Mouse (Mus musculus): ENCODE measurements around the gene Kcne4.

Gene Kcne4

GRCm38 (mm10) chr1:78859573-78859972 lies 43.0 kb downstream of the Kcne4 start:
- DNase-seq (ENCODE audit: low read depth, low spot score), result no peak

DNA sequence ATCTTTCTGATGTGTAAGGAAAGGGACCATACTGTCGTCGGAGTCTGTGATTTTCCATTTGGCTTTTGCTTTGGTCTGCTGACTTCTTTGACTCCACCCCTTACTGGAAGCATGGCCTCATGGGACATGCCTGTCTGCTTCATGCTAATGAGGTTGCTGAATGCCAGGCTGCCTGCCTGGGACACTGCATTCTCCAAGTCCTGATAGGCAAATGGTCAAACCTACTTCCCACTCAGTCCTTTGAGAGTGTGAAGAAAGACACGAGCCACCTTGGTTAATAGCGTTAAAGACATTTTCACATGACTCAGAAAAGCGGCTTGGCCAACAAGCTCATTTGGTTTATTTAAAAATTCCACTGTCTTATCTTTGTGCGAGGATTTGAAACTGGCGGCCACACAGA lies 43.5 kb downstream of the Kcne4 start:
- DNase-seq (ENCODE audit: low read depth, low spot score), result peak; percentile 38

DNA sequence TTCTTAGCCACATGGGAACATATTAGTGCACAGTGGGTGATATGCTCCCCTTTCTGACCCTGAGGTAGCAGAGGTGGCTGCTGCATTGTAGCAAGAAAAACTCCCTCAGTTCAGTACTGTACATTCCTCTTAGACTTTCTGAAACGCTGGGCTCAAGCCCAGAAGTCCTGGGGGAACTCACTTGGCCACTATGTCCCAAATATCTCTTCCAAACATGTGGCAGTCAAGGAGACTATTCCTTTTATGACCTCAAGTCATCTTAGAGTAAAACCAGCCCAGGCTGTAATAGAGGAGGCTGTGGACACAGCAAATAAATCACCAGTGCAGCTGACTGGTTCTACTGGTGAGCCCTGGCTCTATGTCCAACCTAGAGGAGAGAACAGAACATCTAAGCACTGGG lies 45.7 kb downstream of the Kcne4 start:
- peak; percentile 62 for DNase-seq (ENCODE audit: low read depth, low spot score)

- DNase-seq (ENCODE audit: low read depth, low spot score), result peak; percentile 42
Measured at GRCm38 (mm10) chr1:78863833-78864232, 47.3 kb downstream of the Kcne4 start.

- DNase-seq (ENCODE audit: low read depth, low spot score), result peak; percentile 66
Measured at GRCm38 (mm10) chr1:78864351-78864750, 47.8 kb downstream of the Kcne4 start.

DNA sequence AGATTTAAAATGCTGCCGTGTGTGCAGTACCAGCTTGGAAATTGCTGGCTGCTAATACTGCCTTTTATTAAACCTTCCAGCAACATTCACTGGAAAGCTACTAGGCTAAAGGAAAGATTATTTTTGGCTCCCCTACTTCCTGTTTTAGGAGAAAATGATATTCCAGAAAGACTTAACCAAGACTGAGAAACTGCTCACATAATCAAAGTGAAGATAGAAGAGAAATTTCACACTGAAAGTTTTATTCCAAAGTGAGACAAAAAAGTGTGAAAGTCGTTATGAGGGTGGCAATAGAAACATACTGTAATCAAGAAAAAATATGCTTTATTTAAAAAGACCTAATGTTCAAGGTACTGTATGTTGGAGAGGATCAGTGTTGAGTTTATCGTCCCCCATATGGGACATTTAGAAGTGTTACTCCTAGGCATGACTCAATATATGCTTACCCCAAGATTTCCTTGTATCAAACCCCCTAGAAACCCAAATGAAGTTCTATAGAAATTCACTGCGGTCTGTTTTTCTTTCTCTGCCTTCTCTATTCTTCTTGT lies 48.3 kb downstream of the Kcne4 start:
- no peak for DNase-seq (ENCODE audit: low read depth, low spot score)

- DNase-seq (ENCODE audit: low read depth, low spot score), result no peak
Measured at GRCm38 (mm10) chr1:78865991-78866390, 49.4 kb downstream of the Kcne4 start.

- DNase-seq (ENCODE audit: low read depth, low spot score), result no peak
Measured at GRCm38 (mm10) chr1:78866455-78866854, 49.9 kb downstream of the Kcne4 start.
